Mouse (Mus musculus): ENCODE results near the gene Arsg.

GRCm38 (mm10) chr11:109426272-109426586, 46.9 kb upstream of the Arsg start:
- TF ChIP-seq CTCF (IDR thresholded peaks at IDR 0.05; ENCODE audit: control insufficient read depth, insufficient read depth, insufficient read length) (no peak), MAX (IDR thresholded peaks at IDR 0.05) (no peak), USF1 (IDR thresholded peaks at IDR 0.05; ENCODE audit: low read depth) (no peak), MYOG (IDR thresholded peaks at IDR 0.05; ENCODE audit: control insufficient read depth, extremely low read depth, insufficient read length) (no peak), CEBPB (IDR thresholded peaks at IDR 0.05; ENCODE audit: low read depth) (no peak), FOSL1 (IDR thresholded peaks at IDR 0.05; ENCODE audit: insufficient read depth, low read length, poor library complexity, severe bottlenecking) (no peak), MYOD1 (IDR thresholded peaks at IDR 0.05; ENCODE audit: control insufficient read depth, insufficient read length, low read depth) (no peak)
